Comparison of ENCODE assay signal across 7 mouse cellular contexts in the genomic region with DNA sequence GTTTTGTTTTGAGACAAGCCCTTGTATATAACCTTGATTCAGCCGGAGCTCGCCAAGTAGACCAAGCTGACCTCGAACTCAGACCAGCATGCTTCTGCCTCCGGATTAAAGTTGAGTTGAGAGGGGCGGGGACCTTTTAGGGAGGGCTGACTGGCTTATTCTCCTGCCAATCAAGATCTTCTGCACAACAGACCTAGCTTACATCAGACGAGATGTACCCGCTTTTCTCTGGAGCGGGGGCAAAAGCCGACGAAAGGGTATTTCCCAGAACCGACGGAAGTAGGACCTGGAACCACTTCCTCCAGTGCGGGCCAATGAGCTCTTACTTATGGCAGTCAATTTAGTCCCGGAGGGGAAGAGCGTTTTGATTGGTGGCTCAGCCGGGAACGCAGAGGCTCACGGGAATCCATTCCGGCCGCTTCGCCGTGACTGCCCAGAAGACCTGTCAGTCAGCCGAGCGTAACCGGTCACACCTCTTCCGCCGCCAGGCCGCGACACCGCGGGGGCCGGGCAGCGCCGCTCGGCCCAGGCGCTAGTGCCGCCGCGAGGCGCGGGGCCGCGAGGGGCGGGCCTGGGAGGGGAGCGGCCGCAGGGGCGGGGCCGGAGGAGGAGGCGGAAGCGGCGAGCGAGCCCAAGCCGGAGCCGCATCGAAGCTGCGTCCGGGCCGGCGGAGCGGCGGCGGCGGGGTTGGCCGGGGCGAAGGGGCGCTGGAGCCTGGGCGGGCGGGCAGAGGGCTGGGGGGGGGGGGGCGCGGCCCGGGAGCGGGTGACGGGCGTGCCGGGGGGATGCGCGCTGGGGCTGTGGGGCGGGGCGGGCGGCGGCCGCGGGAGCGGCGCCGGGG. TPM values are rescaled to one million over a fixed set of nuclear protein-coding genes. Genes with fewer than 3 reads are reported as not detected.
DNase-seq lines count a peak whose midpoint lies in the region; ATAC-seq and TF ChIP-seq lines count a peak whose summit lies in the region.

Gene Ubp1, plus strand, starts transcription at position 401 of the 841 bp plus-strand sequence.

- no peak for TF ChIP-seq CTCF in intestine, postnatal 0 days (IDR thresholded peaks at IDR 0.05; ENCODE audit: low read depth)
- no peak for TF ChIP-seq CTCF in small intestine, adult 2 months (IDR thresholded peaks at IDR 0.05; ENCODE audit: extremely low read depth, insufficient read length, insufficient replicate concordance, low read depth, low read length)

- WGBS in embryonic facial prominence, embryonic 10.5 days: 1% methylated on average over 86 of the region's 86 CpGs
- WGBS in intestine, postnatal 0 days: under 1% methylated on average over 52 of the region's 86 CpGs
- WGBS in midbrain, embryonic 12.5 days: 1% methylated on average over 44 of the region's 86 CpGs
- under 1% methylated on average over 60 of the region's 86 CpGs for WGBS in small intestine, adult 2 months

- H3K4me1 ChIP-seq in embryonic facial prominence, embryonic 10.5 days: peaks cover 24% of the 10 kb centered on the region
- H3K4me1 ChIP-seq in intestine, postnatal 0 days (replicated peaks; ENCODE audit: control insufficient read depth, insufficient read depth, low read length): peaks cover 6% of the 10 kb centered on the region
- peaks cover 27% of the 10 kb centered on the region for H3K4me1 ChIP-seq in midbrain, embryonic 12.5 days
- peaks cover 6% of the 10 kb centered on the region; the same call in 1 of the 2 replicates for H3K4me1 ChIP-seq in small intestine, adult 2 months (ENCODE audit: control insufficient read depth, insufficient read depth, insufficient read length, low read length)

- no peaks in the 10 kb centered on the region for H3K9me3 ChIP-seq in embryonic facial prominence, embryonic 10.5 days
- H3K9me3 ChIP-seq in intestine, postnatal 0 days (ENCODE audit: control insufficient read depth): no peaks in the 10 kb centered on the region
- no peaks in the 10 kb centered on the region for H3K9me3 ChIP-seq in midbrain, embryonic 12.5 days

- peak within 1 kb of the TSS; percentile 93 for H3K27ac ChIP-seq in embryonic facial prominence, embryonic 10.5 days (replicated peaks)
- H3K27ac ChIP-seq in intestine, postnatal 0 days (ENCODE audit: low read depth, low read length): peak within 1 kb of the TSS; percentile 91
- peak within 1 kb of the TSS; percentile 89 for H3K27ac ChIP-seq in midbrain, embryonic 12.5 days (replicated peaks)
- peak within 1 kb of the TSS; percentile 61 for H3K27ac ChIP-seq in small intestine, adult 2 months (ENCODE audit: insufficient read depth, low read depth, low read length)

- H3K4me3 ChIP-seq in embryonic facial prominence, embryonic 10.5 days: peak within 1 kb of the TSS; percentile 97
- H3K4me3 ChIP-seq in intestine, postnatal 0 days (ENCODE audit: low read depth, low read length): peak within 1 kb of the TSS; percentile 88
- peak within 1 kb of the TSS; percentile 98 for H3K4me3 ChIP-seq in midbrain, embryonic 12.5 days
- peak within 1 kb of the TSS; percentile 90 for H3K4me3 ChIP-seq in small intestine, adult 2 months (ENCODE audit: low read depth, low read length)

- intact Hi-C loops in left cerebral cortex, postnatal 4 days (cut with DNase I): no loop called here

- H3K27me3 ChIP-seq in embryonic facial prominence, embryonic 10.5 days (replicated peaks; ENCODE audit: low read depth, poor library complexity, severe bottlenecking): no peaks in the 10 kb centered on the region
- H3K27me3 ChIP-seq in intestine, postnatal 0 days (replicated peaks; ENCODE audit: control insufficient read depth, insufficient read depth, low read length): no peaks in the 10 kb centered on the region
- H3K27me3 ChIP-seq in midbrain, embryonic 12.5 days: no peaks in the 10 kb centered on the region
- no peaks in the 10 kb centered on the region for H3K27me3 ChIP-seq in small intestine, adult 2 months (ENCODE audit: control insufficient read depth, insufficient read depth, low read length)

- H3K9ac ChIP-seq in intestine, postnatal 0 days (ENCODE audit: low read depth, low read length): peak within 1 kb of the TSS; percentile 94
- peak within 1 kb of the TSS; percentile 96 for H3K9ac ChIP-seq in midbrain, embryonic 12.5 days (replicated peaks)

- ATAC-seq in intestine, postnatal 0 days: peak; percentile 99
- ATAC-seq in midbrain, embryonic 12.5 days (ENCODE audit: low FRiP score, low read depth): peak; percentile 98

- peak; percentile 53; the same call in 1 of the 2 replicates for TF ChIP-seq POLR2A in small intestine, adult 2 months (IDR thresholded peaks at IDR 0.05; ENCODE audit: low read depth, low read length)

- H3K4me2 ChIP-seq in intestine, postnatal 0 days (replicated peaks; ENCODE audit: low read depth): peak within 1 kb of the TSS; percentile 93
- H3K4me2 ChIP-seq in midbrain, embryonic 12.5 days (replicated peaks): peak within 1 kb of the TSS; percentile 87

- DNase-seq in adrenal gland, postnatal 10 days: peak; percentile 95
- peak; percentile 97 for DNase-seq in embryonic facial prominence, embryonic 10.5 days (ENCODE audit: low spot score)
- DNase-seq in gonadal fat pad, adult 2 months (ENCODE audit: low read depth): peak; percentile 87
- DNase-seq in left cerebral cortex, postnatal 4 days: peak; percentile 96

- H3K36me3 ChIP-seq in embryonic facial prominence, embryonic 10.5 days (replicated peaks): no peaks in the 10 kb centered on the region
- no peaks in the 10 kb centered on the region for H3K36me3 ChIP-seq in intestine, postnatal 0 days (ENCODE audit: control insufficient read depth, insufficient read depth)
- no peaks in the 10 kb centered on the region for H3K36me3 ChIP-seq in midbrain, embryonic 12.5 days
- H3K36me3 ChIP-seq in small intestine, adult 2 months (ENCODE audit: control insufficient read depth, insufficient read depth, low read length): no peaks in the 10 kb centered on the region

RNA-seq across cellular contexts. Expression of gene Ubp1, which starts in this region (rescaled TPM):
- total RNA-seq in adrenal gland, postnatal 10 days (2021): 10 to 100 TPM; 42.2 to 59.4 TPM
- polyA plus RNA-seq in embryonic facial prominence, embryonic 10.5 days (2016; fragmentation: Nextera tagmentation; extraction: Ambion mirVana): 39.0 and 39.2 TPM in 2 replicates
- 41.0 and 42.8 TPM in 2 replicates for polyA plus RNA-seq in gonadal fat pad, adult 2 months (2012; rRNA removed)
- polyA plus RNA-seq in intestine, postnatal 0 days (2015; fragmentation: Nextera tagmentation; extraction: Ambion mirVana): 14.7 and 15.6 TPM in 2 replicates
- 10 to 100 TPM; 81.9 to 88.8 TPM for total RNA-seq in left cerebral cortex, postnatal 4 days (2021)
- 47.5 and 50.7 TPM in 2 replicates for polyA plus RNA-seq in midbrain, embryonic 12.5 days (2016; fragmentation: Nextera tagmentation; extraction: Ambion mirVana)
- 16.0 and 28.3 TPM in 2 replicates for polyA plus RNA-seq in small intestine, adult 2 months (2012; rRNA removed)

Comparison
In these comparisons a context has a peak if more than half of its experiments do, and no peak if none do; other contexts are left out.
1. Peak in every context shown above with its lines: DNase-seq, ATAC-seq, H3K4me3 ChIP-seq and H3K27ac ChIP-seq.